Mouse (Mus musculus) lung, postnatal 0 days (tissue): ENCODE measurements around the gene Ifi203.
"Not testable (repeated sequence)": the region's sequence is repeated elsewhere in the genome, so short reads cannot be mapped to it uniquely, and the experiment has no call there.

Experiments
- CTCF ChIP-seq: IDR thresholded peaks from 2 replicates; pipeline ENCODE4 v1.5.1; 2016; ENCODE audit warnings: antibody characterized with exemption, mild to moderate bottlenecking
- EP300 ChIP-seq: IDR thresholded peaks from 2 replicates; pipeline ENCODE4 v1.6.1; 2016; ENCODE audit warnings: antibody characterized with exemption, mild to moderate bottlenecking, control low read depth

DNA sequence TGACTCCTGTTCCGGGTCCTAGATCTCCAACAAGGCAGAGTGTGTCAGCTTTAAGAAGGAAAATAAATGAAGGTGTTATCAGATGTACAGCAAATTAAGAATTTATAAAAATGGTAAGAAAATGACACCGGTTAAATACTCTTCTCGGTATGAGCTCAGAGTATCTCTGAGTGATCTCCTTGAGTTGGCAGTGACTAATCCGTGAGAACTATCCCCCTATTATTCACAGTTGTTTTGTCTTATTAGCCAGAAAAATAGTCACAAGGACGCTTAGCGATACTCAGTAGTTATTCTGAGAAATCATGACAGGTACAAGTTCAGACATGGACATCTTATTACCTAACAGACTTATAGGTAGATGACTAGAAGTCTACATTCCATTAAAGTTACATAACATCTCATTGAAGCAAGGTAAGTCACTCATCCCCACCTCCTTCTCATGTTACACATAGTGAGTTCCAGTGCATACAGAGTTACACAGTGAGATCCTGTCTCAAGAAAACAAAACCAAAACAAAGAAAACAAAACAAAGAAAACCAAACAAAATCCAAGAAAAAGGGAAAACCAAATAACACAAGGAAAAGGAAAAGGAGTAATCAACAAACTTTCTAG is 40.3 kb upstream of the Ifi203 start, which contains the start of gene Ifi202b:
- not testable (repeated sequence) for TF ChIP-seq CTCF, EP300
